Mouse (Mus musculus) lung, embryonic 16.5 days (tissue): ENCODE data around the gene Mrgpra6. TPM values are rescaled to one million over a fixed set of nuclear protein-coding genes. Genes with fewer than 3 reads are reported as not detected.

Source experiments
- ATAC-seq: fragments of 200-750 bp; cut with Nextera tagmentation; 2 replicates; pipeline ENCODE4 v1.8.0; 2017; ENCODE audit warnings: low read depth, mild to moderate bottlenecking, moderate library complexity
- H3K27ac ChIP-seq: fragments of 300-500 bp; sonication (generic); 2 replicates; pipeline ENCODE4 v1.5.1; 2014; ENCODE audit warnings: mild to moderate bottlenecking, control low read depth, low read length
- H3K27me3 ChIP-seq: fragments of 300-500 bp; sonication (generic); 2 replicates; pipeline ENCODE4 v1.6.1; 2014; ENCODE audit warnings: low read depth, low read length, mixed read lengths; ENCODE audit not compliant: control insufficient read depth, insufficient read depth
- H3K36me3 ChIP-seq: fragments of 300-500 bp; sonication (generic); 2 replicates; pipeline ENCODE4 v1.6.1; 2014; ENCODE audit warnings: low read length; ENCODE audit not compliant: control insufficient read depth, insufficient read depth
- H3K4me1 ChIP-seq: fragments of 300-500 bp; sonication (generic); replicated peaks from 2 replicates; pipeline ENCODE4 v1.6.1; 2014; ENCODE audit warnings: low read length, mixed read lengths; ENCODE audit not compliant: control insufficient read depth, insufficient read depth
- H3K4me2 ChIP-seq: fragments of 300-500 bp; sonication (generic); 2 replicates; pipeline ENCODE4 v1.6.1; 2014; ENCODE audit warnings: low read depth, low read length, control low read depth
- H3K4me3 ChIP-seq: fragments of 300-500 bp; sonication (generic); 2 replicates; pipeline ENCODE4 v1.5.1; 2014; ENCODE audit warnings: mild to moderate bottlenecking, low read length, control low read depth
- H3K9ac ChIP-seq: fragments of 300-500 bp; sonication (generic); 2 replicates; pipeline ENCODE4 v1.6.1; 2014; ENCODE audit warnings: low read length, control low read depth
- H3K9me3 ChIP-seq: fragments of 300-500 bp; sonication (generic); 2 replicates; pipeline ENCODE4 v1.6.1; 2016; ENCODE audit warnings: low read length; ENCODE audit not compliant: control insufficient read depth
- whole genome bisulfite sequencing: fragments of 180-500 bp; shearing (Covaris S2); extraction: QIAGEN DNeasy Blood & Tissue Kit; methylation state at CpG from one replicate; pipeline ENCODE4 v1.1.7; 2014; 5-methylcytosine and 5-hydroxymethylcytosine counted together
- polyA plus RNA-seq: library from polyadenylated mRNA; unstranded; fragments of >200 nt; fragmentation: Nextera tagmentation; extraction: Ambion mirVana; gene quantifications from 2 replicates; pipeline ENCODE4 v1.2.1, GENCODE M21; 2015

The Mrgpra6 gene
- polyA plus RNA-seq = not detected in 2 replicates

- no peaks in the 10 kb centered on the region for H3K9me3 ChIP-seq
- H3K4me2 ChIP-seq = no peak within 1 kb of the TSS
- H3K4me1 ChIP-seq = no peaks in the 10 kb centered on the region
- no peak for ATAC-seq
- H3K9ac ChIP-seq = no peak within 1 kb of the TSS
- 48% methylated on average over 4 of the region's 4 CpGs for WGBS
- no peak within 1 kb of the TSS for H3K27ac ChIP-seq
- H3K27me3 ChIP-seq = no peaks in the 10 kb centered on the region
- no peak within 1 kb of the TSS for H3K4me3 ChIP-seq
- no peaks in the 10 kb centered on the region for H3K36me3 ChIP-seq
These were observed at the start of gene Mrgpra6 for GRCm38 (mm10) chr7:47204830-47205229. Mrgpra6 (minus strand) TSS chr7:47204920.

- Histone ChIP-seq H3K9me3 (no peaks in the 10 kb centered on the region), H3K36me3 (no peaks in the 10 kb centered on the region), H3K4me1 (no peaks in the 10 kb centered on the region), H3K4me3 (no peak within 1 kb of the TSS), H3K27me3 (no peaks in the 10 kb centered on the region), H3K4me2 (no peak within 1 kb of the TSS), H3K9ac (no peak within 1 kb of the TSS), H3K27ac (no peak within 1 kb of the TSS)
- 36% methylated on average over 1 of the region's 1 CpGs for WGBS
- no peak for ATAC-seq
These were observed 48.0 kb upstream of the Mrgpra6 start, which contains the start of gene Mrgpra9 for GRCm38 (mm10) chr7:47252770-47253169. Mrgpra9 (minus strand) TSS chr7:47252848.

DNA sequence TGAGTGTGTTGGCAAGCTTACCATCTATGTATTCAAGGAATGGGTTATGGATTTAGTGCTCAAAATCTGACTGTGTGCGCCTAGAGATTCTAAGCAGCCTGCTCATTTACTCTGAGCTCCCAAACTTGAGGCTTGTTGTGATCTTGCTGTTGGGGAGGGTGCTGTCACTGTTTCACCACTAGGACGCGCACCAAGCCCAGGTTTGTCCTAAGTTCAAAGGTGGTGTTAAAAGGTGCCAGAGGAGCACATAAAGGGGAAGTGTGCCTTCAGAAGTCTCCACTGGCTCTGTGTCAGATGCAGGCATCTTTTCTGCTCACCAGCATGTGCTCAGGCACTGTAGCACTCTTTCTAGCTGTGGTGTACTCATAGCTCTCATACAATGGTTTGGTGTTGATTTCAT is 39.9 kb upstream of the Mrgpra6 start:
- Histone ChIP-seq H3K4me2 (no peak overlapping the region), H3K4me1 (no peaks in the 10 kb centered on the region), H3K27me3 (no peaks in the 10 kb centered on the region), H3K9ac (no peak overlapping the region), H3K36me3 (no peaks in the 10 kb centered on the region), H3K9me3 (no peaks in the 10 kb centered on the region), H3K4me3 (no peak overlapping the region), H3K27ac (no peak overlapping the region)
- no peak for ATAC-seq
- 52% methylated on average over 3 of the region's 3 CpGs for WGBS

GRCm38 (mm10) chr7:47195271-47195670 is 9.4 kb downstream of the Mrgpra6 start:
- H3K4me1 ChIP-seq = no peaks in the 10 kb centered on the region
- no peaks in the 10 kb centered on the region for H3K36me3 ChIP-seq
- no peak overlapping the region for H3K9ac ChIP-seq
- ATAC-seq = no peak
- 53% methylated on average over 1 of the region's 1 CpGs for WGBS
- H3K4me2 ChIP-seq = no peak overlapping the region
- H3K4me3 ChIP-seq = no peak overlapping the region
- H3K27ac ChIP-seq = no peak overlapping the region
- H3K9me3 ChIP-seq = no peaks in the 10 kb centered on the region
- H3K27me3 ChIP-seq = no peaks in the 10 kb centered on the region

DNA sequence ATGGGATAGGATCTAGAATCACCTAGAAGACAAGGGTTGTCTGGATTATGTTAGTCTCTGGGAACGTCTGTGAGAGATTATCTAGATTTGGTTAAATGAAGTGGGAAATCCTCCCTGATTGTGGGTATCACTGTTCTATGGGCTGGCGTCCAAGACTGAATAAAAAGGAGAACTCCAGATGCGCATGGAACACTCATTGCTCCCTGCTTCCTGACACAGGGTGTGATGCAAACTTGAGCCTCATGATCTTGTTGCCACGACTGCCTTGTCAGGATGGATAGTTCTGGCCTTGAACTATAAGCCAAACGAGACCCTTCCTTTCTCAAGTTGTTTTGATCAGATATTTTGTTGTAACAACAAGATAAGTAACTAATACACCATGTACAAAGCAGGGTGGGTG is 33.9 kb downstream of the Mrgpra6 start:
- no peak for ATAC-seq
- WGBS = 46% methylated on average over 5 of the region's 5 CpGs
- no peaks in the 10 kb centered on the region for H3K27me3 ChIP-seq
- H3K27ac ChIP-seq = no peak overlapping the region
- H3K36me3 ChIP-seq = no peaks in the 10 kb centered on the region
- no peak overlapping the region for H3K4me2 ChIP-seq
- H3K4me3 ChIP-seq = no peak overlapping the region
- H3K9ac ChIP-seq = no peak overlapping the region
- no peaks in the 10 kb centered on the region for H3K9me3 ChIP-seq
- no peaks in the 10 kb centered on the region for H3K4me1 ChIP-seq

GRCm38 (mm10) chr7:47165028-47165427 is 39.7 kb downstream of the Mrgpra6 start:
- Histone ChIP-seq H3K27me3 (no peaks in the 10 kb centered on the region), H3K4me3 (no peak overlapping the region), H3K36me3 (no peaks in the 10 kb centered on the region), H3K9me3 (no peaks in the 10 kb centered on the region), H3K4me2 (no peak overlapping the region), H3K4me1 (no peaks in the 10 kb centered on the region), H3K9ac (no peak overlapping the region), H3K27ac (no peak overlapping the region)
- WGBS = 70% methylated on average over 4 of the region's 4 CpGs
- ATAC-seq = no peak

DNA sequence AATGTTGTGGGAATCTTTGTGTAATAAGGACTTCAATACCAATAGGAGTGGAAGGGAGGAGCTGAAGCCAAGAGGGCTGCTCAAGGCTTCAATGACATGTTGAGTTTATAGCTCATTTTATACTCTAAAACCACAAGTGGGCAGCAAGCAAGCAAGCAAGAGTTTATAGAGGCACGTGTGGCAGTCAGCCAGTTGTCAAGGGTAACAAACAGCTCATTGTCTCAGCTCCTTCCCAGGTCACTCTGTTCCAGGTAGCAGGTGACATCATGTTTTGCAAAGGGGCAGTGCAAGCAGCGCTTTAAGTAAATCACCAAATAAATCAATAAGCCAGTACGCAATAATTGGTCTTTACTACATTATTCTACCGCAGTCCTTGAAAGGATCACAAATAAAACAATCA is 41.5 kb downstream of the Mrgpra6 start:
- 73% methylated on average over 4 of the region's 4 CpGs for WGBS
- H3K27ac ChIP-seq = no peak overlapping the region
- H3K9ac ChIP-seq = no peak overlapping the region
- no peaks in the 10 kb centered on the region for H3K27me3 ChIP-seq
- no peak overlapping the region for H3K4me3 ChIP-seq
- H3K9me3 ChIP-seq = no peaks in the 10 kb centered on the region
- no peak for ATAC-seq
- no peak overlapping the region for H3K4me2 ChIP-seq
- no peaks in the 10 kb centered on the region for H3K4me1 ChIP-seq
- H3K36me3 ChIP-seq = no peaks in the 10 kb centered on the region

- Histone ChIP-seq H3K4me2 (no peak overlapping the region), H3K9me3 (no peaks in the 10 kb centered on the region), H3K27ac (no peak overlapping the region), H3K4me1 (no peaks in the 10 kb centered on the region), H3K9ac (no peak overlapping the region), H3K36me3 (no peaks in the 10 kb centered on the region), H3K27me3 (no peaks in the 10 kb centered on the region), H3K4me3 (no peak overlapping the region)
- WGBS = 54% methylated on average over 2 of the region's 2 CpGs
- ATAC-seq = no peak
These were observed 46.3 kb downstream of the Mrgpra6 start for GRCm38 (mm10) chr7:47158451-47158850.

- H3K27ac ChIP-seq = no peak overlapping the region
- no peaks in the 10 kb centered on the region for H3K27me3 ChIP-seq
- no peak overlapping the region for H3K4me2 ChIP-seq
- H3K9ac ChIP-seq = no peak overlapping the region
- H3K4me3 ChIP-seq = no peak overlapping the region
- H3K36me3 ChIP-seq = no peaks in the 10 kb centered on the region
- no peaks in the 10 kb centered on the region for H3K4me1 ChIP-seq
- 77% methylated on average over 9 of the region's 9 CpGs for WGBS
- ATAC-seq = no peak
- no peaks in the 10 kb centered on the region for H3K9me3 ChIP-seq
These were observed 47.0 kb downstream of the Mrgpra6 start for GRCm38 (mm10) chr7:47157743-47158142.

DNA sequence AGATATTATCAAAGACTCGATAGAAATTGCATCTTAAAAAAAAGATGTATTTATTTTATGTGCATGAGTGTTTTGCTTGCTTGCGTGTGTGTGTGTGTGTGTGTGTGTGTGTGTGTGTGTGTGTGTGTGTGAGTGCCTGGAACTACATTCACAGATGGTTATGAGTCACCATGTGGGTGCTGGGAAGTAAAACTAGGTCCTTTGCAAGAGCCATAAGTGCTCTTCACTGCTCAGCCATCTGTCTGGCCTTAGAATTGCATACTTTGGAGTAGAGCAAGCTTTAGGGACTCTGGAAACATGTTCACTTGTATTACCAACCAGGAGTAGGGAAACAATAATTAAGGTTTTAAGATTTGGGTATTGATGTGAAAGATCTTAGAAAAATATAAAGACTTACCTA is 48.9 kb downstream of the Mrgpra6 start:
- ATAC-seq = no peak
- H3K9me3 ChIP-seq = no peaks in the 10 kb centered on the region
- H3K9ac ChIP-seq = no peak overlapping the region
- no peaks in the 10 kb centered on the region for H3K4me1 ChIP-seq
- no peaks in the 10 kb centered on the region for H3K36me3 ChIP-seq
- WGBS = 83% methylated on average over 2 of the region's 2 CpGs
- H3K4me2 ChIP-seq = no peak overlapping the region
- H3K27ac ChIP-seq = no peak overlapping the region
- H3K27me3 ChIP-seq = no peaks in the 10 kb centered on the region
- H3K4me3 ChIP-seq = no peak overlapping the region
